In genomic region chr3:124092404-124093121, GRCm38 (mm10) we compare ENCODE assay signal across 20 mouse cellular contexts.
"Had no signal": no experiment of that assay in that cellular context is flagged by ENCODE, and none has a peak within 500 bp of the region (broad histone marks: within the 10 kb centered on the region; RNA-seq: fewer than 3 reads in every experiment).

No protein-coding gene starts in this region.

- H3K4me1 ChIP-seq: hindbrain, embryonic 15.5 days; limb, embryonic 12.5 days; liver, embryonic 12.5 days; liver, embryonic 15.5 days; midbrain, embryonic 12.5 days; stomach, embryonic 15.5 days had no signal

- H3K4me2 ChIP-seq: hindbrain, embryonic 15.5 days; limb, embryonic 12.5 days; liver, embryonic 12.5 days; liver, embryonic 15.5 days; midbrain, embryonic 12.5 days; stomach, embryonic 15.5 days had no signal

- H3K27ac ChIP-seq: hindbrain, embryonic 15.5 days; left cerebral cortex, adult 2 months; liver, embryonic 12.5 days; liver, embryonic 15.5 days; midbrain, embryonic 12.5 days; stomach, embryonic 15.5 days had no signal

- H3K27me3 ChIP-seq: hindbrain, embryonic 15.5 days; limb, embryonic 12.5 days; liver, embryonic 12.5 days; liver, embryonic 15.5 days; midbrain, embryonic 12.5 days; stomach, embryonic 15.5 days had no signal

- H3K9me3 ChIP-seq: hindbrain, embryonic 15.5 days; limb, embryonic 12.5 days; liver, embryonic 12.5 days; liver, embryonic 15.5 days; midbrain, embryonic 12.5 days; stomach, embryonic 15.5 days had no signal

- H3K9ac ChIP-seq: hindbrain, embryonic 15.5 days; limb, embryonic 12.5 days; liver, embryonic 12.5 days; liver, embryonic 15.5 days; midbrain, embryonic 12.5 days; stomach, embryonic 15.5 days had no signal

- H3K36me3 ChIP-seq: hindbrain, embryonic 15.5 days; limb, embryonic 12.5 days; liver, embryonic 12.5 days; liver, embryonic 15.5 days; midbrain, embryonic 12.5 days; stomach, embryonic 15.5 days had no signal

- H3K4me3 ChIP-seq: hindbrain, embryonic 15.5 days; left cerebral cortex, adult 2 months; limb, embryonic 12.5 days; liver, embryonic 12.5 days; liver, embryonic 15.5 days; midbrain, embryonic 12.5 days; stomach, embryonic 15.5 days had no signal

- ATAC-seq: intestine, postnatal 0 days; liver, embryonic 12.5 days; midbrain, embryonic 16.5 days had no signal

- DNase-seq: kidney, postnatal 36 days; layer of hippocampus, postnatal 36 days; liver; lung, adult 2 months; lung, postnatal 14 days; lung, postnatal 4 days; retina, postnatal 1 day; right cerebral cortex, postnatal 25 days; spleen, adult 18-20 months; thymus, adult 18-20 months; thymus, postnatal 36 days had no signal
